Mouse (Mus musculus) erythroblast, embryonic 14.5 days (primary cell): Measurements from ENCODE around the gene Klrb1b. TPM values are rescaled to one million over a fixed set of nuclear protein-coding genes. Genes with fewer than 3 reads are reported as not detected.
"Not testable (repeated sequence)": the region's sequence is repeated elsewhere in the genome, so short reads cannot be mapped to it uniquely, and the experiment has no call there.

Source experiments
- H3K27me3 ChIP-seq: 2 replicates; pipeline ENCODE4 v1.6.1; 2012; ENCODE audit warnings: inconsistent platforms; ENCODE audit not compliant: control insufficient read depth
- H3K36me3 ChIP-seq: 2 replicates; pipeline ENCODE4 v1.6.1; 2012; ENCODE audit warnings: mild to moderate bottlenecking, inconsistent platforms; ENCODE audit not compliant: control insufficient read depth
- H3K4me1 ChIP-seq: 2 replicates; pipeline ENCODE4 v1.6.1; 2012; ENCODE audit warnings: inconsistent platforms; ENCODE audit not compliant: control insufficient read depth
- H3K4me3 ChIP-seq: replicated peaks from 2 replicates; pipeline ENCODE3; 2012; ENCODE audit warnings: moderate library complexity, mild to moderate bottlenecking, inconsistent platforms
- H3K9me3 ChIP-seq: 2 replicates; pipeline ENCODE4 v1.6.1; 2012; ENCODE audit warnings: low read length, inconsistent platforms, mixed read lengths; ENCODE audit not compliant: control insufficient read depth
- GATA1 ChIP-seq: IDR thresholded peaks from 2 replicates; pipeline ENCODE4 v1.6.1; 2012; ENCODE audit warnings: low read length, inconsistent platforms, mixed read lengths
- TAL1 ChIP-seq: IDR thresholded peaks from 3 replicates; pipeline ENCODE4 v1.6.1; 2012; ENCODE audit warnings: low read length, inconsistent platforms, mixed read lengths
- polyA plus RNA-seq: library from polyadenylated mRNA; stranded (reverse); fragments of >175 nt; gene quantifications from 2 replicates; pipeline ENCODE4 v1.2.3, GENCODE M21; 2012

Klrb1b gene
- polyA plus RNA-seq, 1 experiment, result 0.02 TPM

GRCm38 (mm10) chr6:128836955-128837334 is 10.8 kb upstream of the Klrb1b start:
- no peak overlapping the region for H3K4me3 ChIP-seq
- H3K36me3 ChIP-seq, result no peaks in the 10 kb centered on the region
- TF ChIP-seq GATA1, result no peak
- TF ChIP-seq TAL1, result no peak
- no peaks in the 10 kb centered on the region for H3K27me3 ChIP-seq
- H3K9me3 ChIP-seq, result no peaks in the 10 kb centered on the region
- peaks cover 39% of the 10 kb centered on the region for H3K4me1 ChIP-seq

GRCm38 (mm10) chr6:128836191-128836954 is 10.2 kb upstream of the Klrb1b start:
- H3K4me3 ChIP-seq, result no peak overlapping the region
- no peaks in the 10 kb centered on the region for H3K9me3 ChIP-seq
- peaks cover 34% of the 10 kb centered on the region for H3K4me1 ChIP-seq
- no peaks in the 10 kb centered on the region for H3K27me3 ChIP-seq
- TF ChIP-seq TAL1 (no peak), GATA1 (no peak)
- H3K36me3 ChIP-seq, result no peaks in the 10 kb centered on the region

GRCm38 (mm10) chr6:128835571-128835970 is 9.4 kb upstream of the Klrb1b start:
- TF ChIP-seq TAL1 (no peak), GATA1 (no peak)
- peaks cover 34% of the 10 kb centered on the region for H3K4me1 ChIP-seq
- no peaks in the 10 kb centered on the region for H3K36me3 ChIP-seq
- no peaks in the 10 kb centered on the region for H3K27me3 ChIP-seq
- H3K4me3 ChIP-seq, result no peak overlapping the region
- H3K9me3 ChIP-seq, result no peaks in the 10 kb centered on the region

- Histone ChIP-seq H3K36me3 (no peaks in the 10 kb centered on the region), H3K9me3 (no peaks in the 10 kb centered on the region), H3K4me1 (peaks cover 16% of the 10 kb centered on the region), H3K4me3 (no peak overlapping the region), H3K27me3 (peaks cover 3% of the 10 kb centered on the region)
- no peak for TF ChIP-seq TAL1
- no peak for TF ChIP-seq GATA1
Observed at GRCm38 (mm10) chr6:128833046-128833445, 6.9 kb upstream of the Klrb1b start.

- Histone ChIP-seq H3K4me1 (no peaks in the 10 kb centered on the region), H3K36me3 (no peaks in the 10 kb centered on the region), H3K27me3 (peaks cover 3% of the 10 kb centered on the region), H3K9me3 (no peaks in the 10 kb centered on the region), H3K4me3 (no peak overlapping the region)
- no peak for TF ChIP-seq GATA1
- TF ChIP-seq TAL1, result no peak
Observed at GRCm38 (mm10) chr6:128829837-128830236, 3.7 kb upstream of the Klrb1b start.

GRCm38 (mm10) chr6:128826781-128827180 is 650 bp upstream of the Klrb1b start:
- Histone ChIP-seq H3K9me3 (no peaks in the 10 kb centered on the region), H3K27me3 (peaks cover 3% of the 10 kb centered on the region), H3K4me1 (no peaks in the 10 kb centered on the region), H3K4me3 (no peak overlapping the region), H3K36me3 (no peaks in the 10 kb centered on the region)
- TF ChIP-seq GATA1 (no peak), TAL1 (no peak)

- Histone ChIP-seq H3K36me3 (no peaks in the 10 kb centered on the region), H3K4me1 (no peaks in the 10 kb centered on the region), H3K4me3 (no peak overlapping the region), H3K9me3 (no peaks in the 10 kb centered on the region), H3K27me3 (no peaks in the 10 kb centered on the region)
- TF ChIP-seq TAL1 (no peak), GATA1 (no peak)
Observed at GRCm38 (mm10) chr6:128818083-128818802, 7.9 kb downstream of the Klrb1b start.

- TF ChIP-seq GATA1 (no peak), TAL1 (no peak)
- peaks cover under 1% of the 10 kb centered on the region for H3K4me1 ChIP-seq
- H3K36me3 ChIP-seq, result no peaks in the 10 kb centered on the region
- H3K4me3 ChIP-seq, result no peak overlapping the region
- H3K9me3 ChIP-seq, result no peaks in the 10 kb centered on the region
- H3K27me3 ChIP-seq, result no peaks in the 10 kb centered on the region
Observed at GRCm38 (mm10) chr6:128808532-128808931, 17.6 kb downstream of the Klrb1b start.

GRCm38 (mm10) chr6:128807021-128807420 is 19.1 kb downstream of the Klrb1b start:
- Histone ChIP-seq H3K9me3 (no peaks in the 10 kb centered on the region), H3K4me1 (peaks cover 13% of the 10 kb centered on the region), H3K4me3 (no peak overlapping the region), H3K36me3 (no peaks in the 10 kb centered on the region), H3K27me3 (no peaks in the 10 kb centered on the region)
- no peak for TF ChIP-seq GATA1
- TF ChIP-seq TAL1, result no peak

- not testable (repeated sequence) for H3K4me3 ChIP-seq, H3K9me3 ChIP-seq, H3K36me3 ChIP-seq, H3K27me3 ChIP-seq
- peaks cover 14% of the 10 kb centered on the region for H3K4me1 ChIP-seq
Observed at GRCm38 (mm10) chr6:128804823-128805640, 21.1 kb downstream of the Klrb1b start.
